Mouse (Mus musculus) myocyte (in vitro differentiated cells): ENCODE results near the gene Ifi35. TPM values are rescaled to one million over a fixed set of nuclear protein-coding genes. Genes with fewer than 3 reads are reported as not detected.

ENCODE experiments used
- H3K27me3 ChIP-seq: one replicate; pipeline ENCODE4 v1.6.1; 2011; ENCODE audit not compliant: control insufficient read depth, insufficient read depth, insufficient read length
- H3K36me3 ChIP-seq: one replicate; pipeline ENCODE4 v1.6.1; 2011; ENCODE audit not compliant: control insufficient read depth, insufficient read depth
- H3K4me2 ChIP-seq: one replicate; pipeline ENCODE4 v1.6.1; 2011; ENCODE audit warnings: low read depth, control low read depth
- H3K4me3 ChIP-seq: one replicate; pipeline ENCODE4 v1.5.1; 2011; ENCODE audit warnings: mild to moderate bottlenecking, control low read depth, moderate library complexity
- H3K79me2 ChIP-seq: one replicate; pipeline ENCODE4 v1.6.1; 2011; ENCODE audit not compliant: control insufficient read depth, insufficient read depth
- H3ac ChIP-seq: one replicate; pipeline ENCODE4 v1.6.1; 2011; ENCODE audit not compliant: control insufficient read depth, insufficient read length
- CEBPB ChIP-seq: IDR thresholded peaks from 2 replicates; pipeline ENCODE4 v1.6.1; 2011; ENCODE audit warnings: mild to moderate bottlenecking, moderate library complexity; ENCODE audit not compliant: poor library complexity, insufficient read depth, severe bottlenecking
- E2F4 ChIP-seq: IDR thresholded peaks from one replicate; pipeline ENCODE4 v1.6.1; 2011; ENCODE audit warnings: mild to moderate bottlenecking, control low read depth, moderate library complexity; ENCODE audit not compliant: insufficient read depth
- MAX ChIP-seq: IDR thresholded peaks from one replicate; pipeline ENCODE4 v1.6.1; 2011; ENCODE audit warnings: low read depth, mild to moderate bottlenecking, control low read depth
- MYOD1 ChIP-seq, 3 experiments: IDR thresholded peaks; one replicate each; pipeline ENCODE4 v1.6.1; 2011; ENCODE audit warnings: control low read depth in 2 of 3, low read depth in 2 of 3, mild to moderate bottlenecking in 2 of 3, moderate library complexity in 1 of 3; ENCODE audit not compliant: insufficient read length in 2 of 3, control insufficient read depth in 1 of 3
- MYOG ChIP-seq, 3 experiments: IDR thresholded peaks; one replicate each; pipeline ENCODE4 v1.6.1; 2011; ENCODE audit warnings: control low read depth in 2 of 3, low read depth in 2 of 3, mild to moderate bottlenecking in 2 of 3; ENCODE audit not compliant: insufficient read length in 2 of 3, control insufficient read depth in 1 of 3, insufficient read depth in 1 of 3
- POLR2A ChIP-seq: IDR thresholded peaks from one replicate; pipeline ENCODE4 v1.6.1; 2011; ENCODE audit warnings: low read depth, mild to moderate bottlenecking, control low read depth, moderate library complexity; ENCODE audit not compliant: insufficient read length
- POLR2AphosphoS2 ChIP-seq: IDR thresholded peaks from one replicate; pipeline ENCODE4 v1.6.1; 2011; ENCODE audit warnings: low read depth, control low read depth; ENCODE audit not compliant: insufficient read length
- REST ChIP-seq: IDR thresholded peaks from one replicate; pipeline ENCODE4 v1.6.1; 2011; ENCODE audit warnings: mild to moderate bottlenecking, control low read depth, moderate library complexity; ENCODE audit not compliant: insufficient read depth, insufficient read length
- SRF ChIP-seq: IDR thresholded peaks from one replicate; pipeline ENCODE4 v1.6.1; 2011; ENCODE audit warnings: low read depth; ENCODE audit not compliant: control insufficient read depth, insufficient read length
- TCF12 ChIP-seq: IDR thresholded peaks from one replicate; pipeline ENCODE4 v1.6.1; 2011; ENCODE audit warnings: mild to moderate bottlenecking, control low read depth; ENCODE audit not compliant: poor library complexity, insufficient read depth, severe bottlenecking
- TCF3 ChIP-seq: IDR thresholded peaks from one replicate; pipeline ENCODE4 v1.6.1; 2011; ENCODE audit warnings: low read depth, control low read depth; ENCODE audit not compliant: insufficient read length
- USF1 ChIP-seq: IDR thresholded peaks from one replicate; pipeline ENCODE4 v1.6.1; 2011; ENCODE audit warnings: low read depth, mild to moderate bottlenecking, control low read depth, moderate library complexity
- polyA plus RNA-seq: library from polyadenylated mRNA; unstranded; fragments of >200 nt; fragmentation: generic; extraction: Trizol; gene quantifications from one replicate; pipeline ENCODE4 v1.2.1, GENCODE M21; 2012; ENCODE audit warnings: missing spikeins

Gene Ifi35
- polyA plus RNA-seq, 1 experiment = 24.8 TPM

DNA sequence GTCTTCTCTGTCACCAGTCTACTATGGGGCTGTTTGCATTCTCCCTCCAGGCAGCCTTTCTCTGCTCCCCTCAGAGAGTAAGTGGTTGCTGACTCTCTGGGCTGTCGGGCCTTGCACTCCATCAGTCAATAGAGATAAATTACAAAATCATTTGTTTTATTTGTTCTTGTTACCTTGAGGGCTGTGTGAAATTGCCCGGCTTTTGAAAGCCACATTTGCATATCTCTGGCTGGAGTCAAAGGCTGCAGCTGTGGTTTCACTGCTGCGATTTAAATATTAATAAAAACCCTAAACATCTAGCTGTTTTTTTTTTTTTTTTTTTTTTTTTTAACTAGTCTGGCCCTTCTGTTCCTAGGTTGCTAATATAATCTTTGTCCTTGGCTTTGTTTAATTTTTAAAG lies 35.6 kb downstream of the Ifi35 start:
- TF ChIP-seq MAX (no peak), CEBPB (no peak), TCF3 (no peak), USF1 (no peak), POLR2A (no peak), MYOG (IDR thresholded peaks at IDR 0.05; ENCODE audit: control insufficient read depth in 1 of 3, insufficient read depth in 1 of 3, insufficient read length in 2 of 3, low read depth in 2 of 3) (no peak), REST (no peak), POLR2AphosphoS2 (no peak), SRF (no peak), TCF12 (no peak), E2F4 (no peak), MYOD1 (IDR thresholded peaks at IDR 0.05; ENCODE audit: control insufficient read depth in 1 of 3, insufficient read length in 2 of 3, low read depth in 2 of 3) (no peak)
- H3K27me3 ChIP-seq = no peaks in the 10 kb centered on the region
- H3K4me2 ChIP-seq = no peak overlapping the region
- H3K79me2 ChIP-seq = no peaks in the 10 kb centered on the region
- no peaks in the 10 kb centered on the region for H3K36me3 ChIP-seq
- no peak overlapping the region for H3ac ChIP-seq
- H3K4me3 ChIP-seq = no peak overlapping the region

DNA sequence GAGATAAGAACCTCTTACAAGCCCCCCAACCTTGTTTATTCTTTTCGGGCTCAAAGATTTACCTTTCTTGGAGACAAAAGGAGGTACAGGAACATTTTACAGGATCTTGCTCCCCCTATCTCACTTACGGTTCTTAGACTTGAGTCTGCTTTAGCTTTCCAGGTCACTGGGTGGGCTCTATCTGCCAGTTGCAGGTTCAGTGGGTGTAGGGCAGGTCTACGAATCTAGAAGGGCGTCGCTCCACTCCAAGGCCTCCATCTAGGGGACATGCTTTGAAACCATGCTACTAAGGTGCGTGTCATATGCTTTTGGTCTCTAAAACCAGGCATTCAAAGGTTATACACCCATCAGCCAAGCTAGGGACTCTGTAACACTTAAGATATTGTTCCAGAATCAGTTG lies 36.0 kb downstream of the Ifi35 start:
- TF ChIP-seq POLR2A (no peak), MYOD1 (IDR thresholded peaks at IDR 0.05; ENCODE audit: control insufficient read depth in 1 of 3, insufficient read length in 2 of 3, low read depth in 2 of 3) (no peak), MYOG (IDR thresholded peaks at IDR 0.05; ENCODE audit: control insufficient read depth in 1 of 3, insufficient read depth in 1 of 3, insufficient read length in 2 of 3, low read depth in 2 of 3) (no peak), CEBPB (no peak), USF1 (no peak), E2F4 (no peak), REST (no peak), POLR2AphosphoS2 (no peak), MAX (no peak)
- no peaks in the 10 kb centered on the region for H3K36me3 ChIP-seq

GRCm38 (mm10) chr11:101484814-101485213 lies 36.6 kb downstream of the Ifi35 start:
- Histone ChIP-seq H3K27me3 (no peaks in the 10 kb centered on the region), H3K36me3 (peaks cover under 1% of the 10 kb centered on the region), H3K4me2 (no peak overlapping the region), H3K79me2 (no peaks in the 10 kb centered on the region), H3ac (no peak overlapping the region), H3K4me3 (no peak overlapping the region)
- TF ChIP-seq CEBPB = no peak
- TF ChIP-seq TCF12 = no peak
- no peak for TF ChIP-seq POLR2AphosphoS2
- TF ChIP-seq E2F4 = no peak
- no peak for TF ChIP-seq MAX
- no peak for TF ChIP-seq SRF
- no peak for TF ChIP-seq USF1
- TF ChIP-seq POLR2A = no peak
- TF ChIP-seq TCF3 = no peak
- TF ChIP-seq MYOD1 (IDR thresholded peaks at IDR 0.05; ENCODE audit: control insufficient read depth in 1 of 3, insufficient read length in 2 of 3, low read depth in 2 of 3) = no peak
- no peak for TF ChIP-seq REST
- TF ChIP-seq MYOG (IDR thresholded peaks at IDR 0.05; ENCODE audit: control insufficient read depth in 1 of 3, insufficient read depth in 1 of 3, insufficient read length in 2 of 3, low read depth in 2 of 3) = no peak

More for the DNA sequence above, 36.0 kb downstream of the Ifi35 start:
- Histone ChIP-seq H3K27me3 (no peaks in the 10 kb centered on the region), H3K4me2 (no peak overlapping the region), H3K79me2 (no peaks in the 10 kb centered on the region), H3ac (no peak overlapping the region), H3K4me3 (no peak overlapping the region)

DNA sequence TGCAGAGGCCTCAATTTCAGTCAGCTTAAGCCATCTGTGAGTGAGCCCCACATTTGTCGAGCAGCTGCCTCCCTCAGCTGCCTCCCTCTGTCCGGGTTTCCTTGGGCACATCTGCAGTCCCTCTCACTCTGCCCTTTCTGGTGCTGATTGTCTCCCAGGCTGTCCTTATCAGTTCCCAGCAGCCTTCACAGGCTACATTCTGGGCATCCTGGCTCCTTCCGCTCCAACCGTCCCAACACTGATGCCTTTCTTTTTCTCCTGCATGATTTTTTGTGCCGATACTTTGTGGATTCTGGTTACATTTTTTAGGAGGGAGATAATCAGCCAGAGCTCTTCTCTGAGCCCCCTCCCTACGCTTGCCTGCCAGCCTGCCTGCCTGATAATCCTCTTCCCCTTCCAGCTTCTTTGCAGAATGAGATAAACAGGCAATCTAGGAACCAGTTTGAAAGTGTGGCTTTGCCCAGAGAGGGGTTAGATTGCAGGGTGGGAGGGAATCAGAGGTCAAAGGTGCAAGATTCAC lies 37.4 kb downstream of the Ifi35 start:
- no peak overlapping the region for H3K4me2 ChIP-seq
- H3K36me3 ChIP-seq = peaks cover 3% of the 10 kb centered on the region
- no peak overlapping the region for H3ac ChIP-seq
- TF ChIP-seq MYOG (IDR thresholded peaks at IDR 0.05; ENCODE audit: control insufficient read depth in 1 of 3, insufficient read depth in 1 of 3, insufficient read length in 2 of 3, low read depth in 2 of 3) = peak in 2 of 3 experiments; percentile 69 to 79
- TF ChIP-seq MAX = no peak
- no peak for TF ChIP-seq POLR2AphosphoS2
- peak; percentile 64 for TF ChIP-seq TCF3
- TF ChIP-seq MYOD1 (IDR thresholded peaks at IDR 0.05; ENCODE audit: control insufficient read depth in 1 of 3, insufficient read length in 2 of 3, low read depth in 2 of 3) = peak in 2 of 3 experiments; percentile 59 to 81
- TF ChIP-seq POLR2A = no peak
- no peak for TF ChIP-seq E2F4
- no peak for TF ChIP-seq TCF12
- no peak for TF ChIP-seq CEBPB
- no peak for TF ChIP-seq REST
- TF ChIP-seq SRF = no peak
- no peak for TF ChIP-seq USF1
- H3K79me2 ChIP-seq = no peaks in the 10 kb centered on the region
- no peak overlapping the region for H3K4me3 ChIP-seq
- H3K27me3 ChIP-seq = no peaks in the 10 kb centered on the region

DNA sequence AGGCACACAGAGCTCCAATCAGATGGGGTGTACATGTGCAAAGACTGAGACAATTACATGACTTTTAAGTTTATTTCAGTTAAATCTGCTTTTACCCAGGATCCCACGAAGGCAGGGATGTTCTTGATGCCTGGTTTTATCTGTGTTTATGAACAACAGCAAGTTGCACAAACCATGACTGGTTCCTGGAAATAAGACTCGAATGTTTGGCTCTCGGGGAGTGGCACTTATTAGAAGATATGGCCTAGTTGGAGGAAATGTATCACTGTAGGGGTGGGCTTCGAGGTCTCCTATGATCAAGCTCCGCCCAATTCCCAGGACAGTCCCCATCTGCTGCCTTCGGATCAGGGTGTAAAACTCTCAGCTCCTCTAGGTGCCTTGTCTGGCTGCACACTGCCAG lies 37.9 kb downstream of the Ifi35 start:
- no peak for TF ChIP-seq MYOG (IDR thresholded peaks at IDR 0.05; ENCODE audit: control insufficient read depth in 1 of 3, insufficient read depth in 1 of 3, insufficient read length in 2 of 3, low read depth in 2 of 3)
- no peak for TF ChIP-seq E2F4
- no peak for TF ChIP-seq TCF3
- no peak for TF ChIP-seq USF1
- no peak for TF ChIP-seq TCF12
- no peak for TF ChIP-seq POLR2AphosphoS2
- no peak for TF ChIP-seq POLR2A
- TF ChIP-seq REST = no peak
- Histone ChIP-seq H3K4me2 (no peak overlapping the region), H3K4me3 (no peak overlapping the region), H3K79me2 (no peaks in the 10 kb centered on the region), H3K36me3 (peaks cover 3% of the 10 kb centered on the region), H3K27me3 (no peaks in the 10 kb centered on the region), H3ac (no peak overlapping the region)
